Mouse (Mus musculus): ENCODE measurements around the gene Ifitm6. TPM values are rescaled to one million over a fixed set of nuclear protein-coding genes. Genes with fewer than 3 reads are reported as not detected.
A peak's percentile ranks its signal among the peaks of the same experiment; 100 is the strongest.

Ifitm6 gene
- polyA plus RNA-seq, 1 experiment from 2014 or later = 0.88 TPM

GRCm38 (mm10) chr7:141057541-141057940 lies 39.8 kb upstream of the Ifitm6 start:
- H3K27ac ChIP-seq (ENCODE audit: low read depth, low read length) = no peak overlapping the region
- ATAC-seq (ENCODE audit: low read depth) = no peak
- WGBS = 97% methylated on average over 1 of the region's 1 CpGs

GRCm38 (mm10) chr7:141056976-141057375 lies 39.3 kb upstream of the Ifitm6 start:
- no peak overlapping the region for H3K27ac ChIP-seq (ENCODE audit: low read depth, low read length)
- ATAC-seq (ENCODE audit: low read depth) = no peak
- H3K27me3 ChIP-seq (ENCODE audit: control insufficient read depth, insufficient read depth, low read length) = no peaks in the 10 kb centered on the region
- H3K4me3 ChIP-seq (ENCODE audit: low read depth, low read length) = no peak overlapping the region
- no peak overlapping the region for H3K4me2 ChIP-seq (ENCODE audit: low read depth, low read length)
- WGBS = 89% methylated on average over 6 of the region's 6 CpGs
- H3K9ac ChIP-seq (replicated peaks; ENCODE audit: low read depth, low read length) = no peak overlapping the region
- H3K9me3 ChIP-seq (ENCODE audit: control insufficient read depth, low read length) = no peaks in the 10 kb centered on the region
- peaks cover 10% of the 10 kb centered on the region for H3K4me1 ChIP-seq (ENCODE audit: control insufficient read depth, insufficient read depth, low read length)
- H3K36me3 ChIP-seq (ENCODE audit: control insufficient read depth, insufficient read depth, low read length) = no peaks in the 10 kb centered on the region

More at GRCm38 (mm10) chr7:141057541-141057940, 39.8 kb upstream of the Ifitm6 start:
- Histone ChIP-seq H3K9ac (replicated peaks; ENCODE audit: low read depth, low read length) (no peak overlapping the region), H3K36me3 (ENCODE audit: control insufficient read depth, insufficient read depth, low read length) (no peaks in the 10 kb centered on the region), H3K4me3 (ENCODE audit: low read depth, low read length) (no peak overlapping the region), H3K4me1 (ENCODE audit: control insufficient read depth, insufficient read depth, low read length) (peaks cover 16% of the 10 kb centered on the region), H3K27me3 (ENCODE audit: control insufficient read depth, insufficient read depth, low read length) (no peaks in the 10 kb centered on the region), H3K9me3 (ENCODE audit: control insufficient read depth, low read length) (no peaks in the 10 kb centered on the region), H3K4me2 (ENCODE audit: low read depth, low read length) (no peak overlapping the region)

- H3K27ac ChIP-seq (ENCODE audit: low read depth, low read length) = no peak overlapping the region
- H3K4me3 ChIP-seq (ENCODE audit: low read depth, low read length) = no peak overlapping the region
- no peak for ATAC-seq (ENCODE audit: low read depth)
- H3K9me3 ChIP-seq (ENCODE audit: control insufficient read depth, low read length) = no peaks in the 10 kb centered on the region
- no peaks in the 10 kb centered on the region for H3K27me3 ChIP-seq (ENCODE audit: control insufficient read depth, insufficient read depth, low read length)
- H3K36me3 ChIP-seq (ENCODE audit: control insufficient read depth, insufficient read depth, low read length) = no peaks in the 10 kb centered on the region
- H3K4me1 ChIP-seq (ENCODE audit: control insufficient read depth, insufficient read depth, low read length) = peaks cover 6% of the 10 kb centered on the region; the same call in 1 of the 2 replicates
- 80% methylated on average over 4 of the region's 4 CpGs for WGBS
- no peak overlapping the region for H3K9ac ChIP-seq (replicated peaks; ENCODE audit: low read depth, low read length)
- H3K4me2 ChIP-seq (ENCODE audit: low read depth, low read length) = no peak overlapping the region
These were observed 38.1 kb upstream of the Ifitm6 start for GRCm38 (mm10) chr7:141055785-141056184.

GRCm38 (mm10) chr7:141052421-141052820 lies 34.7 kb upstream of the Ifitm6 start:
- Histone ChIP-seq H3K27me3 (ENCODE audit: control insufficient read depth, insufficient read depth, low read length) (no peaks in the 10 kb centered on the region), H3K4me1 (ENCODE audit: control insufficient read depth, insufficient read depth, low read length) (no peaks in the 10 kb centered on the region), H3K4me3 (ENCODE audit: low read depth, low read length) (no peak overlapping the region), H3K9me3 (ENCODE audit: control insufficient read depth, low read length) (no peaks in the 10 kb centered on the region), H3K9ac (replicated peaks; ENCODE audit: low read depth, low read length) (no peak overlapping the region), H3K36me3 (ENCODE audit: control insufficient read depth, insufficient read depth, low read length) (no peaks in the 10 kb centered on the region), H3K4me2 (ENCODE audit: low read depth, low read length) (no peak overlapping the region), H3K27ac (ENCODE audit: low read depth, low read length) (no peak overlapping the region)
- no peak for ATAC-seq (ENCODE audit: low read depth)
- WGBS = 87% methylated on average over 2 of the region's 2 CpGs

GRCm38 (mm10) chr7:141052016-141052415 lies 34.3 kb upstream of the Ifitm6 start:
- 0 out of 2 replicates have a peak, but pooled peaks cover 2% of the 10 kb centered on the region for H3K4me1 ChIP-seq (ENCODE audit: control insufficient read depth, insufficient read depth, low read length)

GRCm38 (mm10) chr7:141051060-141051685 lies 33.4 kb upstream of the Ifitm6 start:
- WGBS = 70% methylated on average over 17 of the region's 17 CpGs
- no peaks in the 10 kb centered on the region for H3K9me3 ChIP-seq (ENCODE audit: control insufficient read depth, low read length)
- no peak overlapping the region for H3K4me2 ChIP-seq (ENCODE audit: low read depth, low read length)
- H3K9ac ChIP-seq (replicated peaks; ENCODE audit: low read depth, low read length) = no peak overlapping the region
- no peak for ATAC-seq (ENCODE audit: low read depth)
- no peaks in the 10 kb centered on the region for H3K27me3 ChIP-seq (ENCODE audit: control insufficient read depth, insufficient read depth, low read length)
- no peaks in the 10 kb centered on the region for H3K36me3 ChIP-seq (ENCODE audit: control insufficient read depth, insufficient read depth, low read length)
- H3K4me1 ChIP-seq (ENCODE audit: control insufficient read depth, insufficient read depth, low read length) = 0 out of 2 replicates have a peak, but pooled peaks cover 4% of the 10 kb centered on the region
- no peak overlapping the region for H3K4me3 ChIP-seq (ENCODE audit: low read depth, low read length)
- H3K27ac ChIP-seq (ENCODE audit: low read depth, low read length) = no peak overlapping the region

More at GRCm38 (mm10) chr7:141052016-141052415, 34.3 kb upstream of the Ifitm6 start:
- no peak overlapping the region for H3K27ac ChIP-seq (ENCODE audit: low read depth, low read length)
- no peaks in the 10 kb centered on the region for H3K36me3 ChIP-seq (ENCODE audit: control insufficient read depth, insufficient read depth, low read length)
- ATAC-seq (ENCODE audit: low read depth) = no peak
- 96% methylated on average over 4 of the region's 4 CpGs for WGBS
- no peaks in the 10 kb centered on the region for H3K27me3 ChIP-seq (ENCODE audit: control insufficient read depth, insufficient read depth, low read length)
- no peaks in the 10 kb centered on the region for H3K9me3 ChIP-seq (ENCODE audit: control insufficient read depth, low read length)
- H3K9ac ChIP-seq (replicated peaks; ENCODE audit: low read depth, low read length) = no peak overlapping the region
- no peak overlapping the region for H3K4me3 ChIP-seq (ENCODE audit: low read depth, low read length)
- no peak overlapping the region for H3K4me2 ChIP-seq (ENCODE audit: low read depth, low read length)

GRCm38 (mm10) chr7:141049326-141049725 lies 31.6 kb upstream of the Ifitm6 start:
- no peaks in the 10 kb centered on the region for H3K27me3 ChIP-seq (ENCODE audit: control insufficient read depth, insufficient read depth, low read length)
- no peak for ATAC-seq (ENCODE audit: low read depth)
- H3K9me3 ChIP-seq (ENCODE audit: control insufficient read depth, low read length) = no peaks in the 10 kb centered on the region
- 90% methylated on average over 2 of the region's 2 CpGs for WGBS
- no peaks in the 10 kb centered on the region for H3K36me3 ChIP-seq (ENCODE audit: control insufficient read depth, insufficient read depth, low read length)
- H3K27ac ChIP-seq (ENCODE audit: low read depth, low read length) = no peak overlapping the region
- no peak overlapping the region for H3K4me3 ChIP-seq (ENCODE audit: low read depth, low read length)
- H3K9ac ChIP-seq (replicated peaks; ENCODE audit: low read depth, low read length) = no peak overlapping the region
- H3K4me2 ChIP-seq (ENCODE audit: low read depth, low read length) = no peak overlapping the region
- 0 out of 2 replicates have a peak, but pooled peaks cover 4% of the 10 kb centered on the region for H3K4me1 ChIP-seq (ENCODE audit: control insufficient read depth, insufficient read depth, low read length)

- ATAC-seq (ENCODE audit: low read depth) = peak; percentile 94
- 12% methylated on average over 21 of the region's 21 CpGs for WGBS
- no peaks in the 10 kb centered on the region for H3K9me3 ChIP-seq (ENCODE audit: control insufficient read depth, low read length)
These were observed 30.8 kb upstream of the Ifitm6 start for GRCm38 (mm10) chr7:141048226-141049218.

More at GRCm38 (mm10) chr7:141048226-141049218, 30.8 kb upstream of the Ifitm6 start:
- Histone ChIP-seq H3K4me2 (ENCODE audit: low read depth, low read length) (peak overlapping the region; percentile 81), H3K27ac (ENCODE audit: low read depth, low read length) (peak overlapping the region; percentile 73), H3K27me3 (ENCODE audit: control insufficient read depth, insufficient read depth, low read length) (no peaks in the 10 kb centered on the region), H3K4me3 (ENCODE audit: low read depth, low read length) (peak overlapping the region; percentile 33), H3K9ac (replicated peaks; ENCODE audit: low read depth, low read length) (peak overlapping the region; percentile 46; the same call in 1 of the 2 replicates), H3K36me3 (ENCODE audit: control insufficient read depth, insufficient read depth, low read length) (no peaks in the 10 kb centered on the region), H3K4me1 (ENCODE audit: control insufficient read depth, insufficient read depth, low read length) (0 out of 2 replicates have a peak, but pooled peaks cover 4% of the 10 kb centered on the region)

Measured in neural tube, embryonic 14.5 days (tissue).